Mouse (Mus musculus): ENCODE results near the gene Ppara. TPM values are rescaled to one million over a fixed set of nuclear protein-coding genes. Genes with fewer than 3 reads are reported as not detected.

Ppara gene
- polyA plus RNA-seq, 1 experiment from 2014 or later = 0.78 TPM

- H3K36me3 ChIP-seq = no peaks in the 10 kb centered on the region
- WGBS = 92% methylated on average over 5 of the region's 5 CpGs
- no peaks in the 10 kb centered on the region for H3K9me3 ChIP-seq (replicated peaks)
- peaks cover 73% of the 10 kb centered on the region for H3K27me3 ChIP-seq (ENCODE audit: low read depth, poor library complexity, severe bottlenecking)
- no peak for DNase-seq (ENCODE audit: low spot score)
- no peak overlapping the region for H3K27ac ChIP-seq (replicated peaks)
- no peak overlapping the region for H3K4me3 ChIP-seq
- 0 out of 2 replicates have a peak, but pooled peaks cover 3% of the 10 kb centered on the region for H3K4me1 ChIP-seq
Observed at GRCm38 (mm10) chr15:85699452-85699851, 35.3 kb upstream of the Ppara start.

- DNase-seq (ENCODE audit: low spot score) = no peak
- no peak overlapping the region for H3K4me3 ChIP-seq
- WGBS = 95% methylated on average over 13 of the region's 13 CpGs
- no peaks in the 10 kb centered on the region for H3K36me3 ChIP-seq
- 0 out of 2 replicates have a peak, but pooled peaks cover 3% of the 10 kb centered on the region for H3K4me1 ChIP-seq
- H3K27ac ChIP-seq (replicated peaks) = 0 out of 2 replicates have a peak overlapping the region, but pooled peaks have one; percentile 13
- no peaks in the 10 kb centered on the region for H3K9me3 ChIP-seq (replicated peaks)
- peaks cover 74% of the 10 kb centered on the region for H3K27me3 ChIP-seq (ENCODE audit: low read depth, poor library complexity, severe bottlenecking)
Observed at GRCm38 (mm10) chr15:85699862-85700501, 34.8 kb upstream of the Ppara start.

- no peak for DNase-seq (ENCODE audit: low spot score)
- 84% methylated on average over 9 of the region's 9 CpGs for WGBS
- Histone ChIP-seq H3K9me3 (replicated peaks) (no peaks in the 10 kb centered on the region), H3K4me1 (0 out of 2 replicates have a peak, but pooled peaks cover 3% of the 10 kb centered on the region), H3K36me3 (no peaks in the 10 kb centered on the region), H3K27ac (replicated peaks) (no peak overlapping the region), H3K27me3 (ENCODE audit: low read depth, poor library complexity, severe bottlenecking) (peaks cover 74% of the 10 kb centered on the region), H3K4me3 (no peak overlapping the region)
Observed at GRCm38 (mm10) chr15:85700716-85701115, 34.1 kb upstream of the Ppara start.

- no peak overlapping the region for H3K4me3 ChIP-seq
- 81% methylated on average over 10 of the region's 10 CpGs for WGBS
- peaks cover 72% of the 10 kb centered on the region for H3K27me3 ChIP-seq (ENCODE audit: low read depth, poor library complexity, severe bottlenecking)
- H3K27ac ChIP-seq (replicated peaks) = no peak overlapping the region
- no peak for DNase-seq (ENCODE audit: low spot score)
- H3K36me3 ChIP-seq = no peaks in the 10 kb centered on the region
- 0 out of 2 replicates have a peak, but pooled peaks cover 3% of the 10 kb centered on the region for H3K4me1 ChIP-seq
- no peaks in the 10 kb centered on the region for H3K9me3 ChIP-seq (replicated peaks)
Observed at GRCm38 (mm10) chr15:85701128-85701930, 33.5 kb upstream of the Ppara start.

- Histone ChIP-seq H3K27me3 (ENCODE audit: low read depth, poor library complexity, severe bottlenecking) (peaks cover 76% of the 10 kb centered on the region), H3K27ac (replicated peaks) (no peak overlapping the region), H3K4me3 (no peak overlapping the region), H3K9me3 (replicated peaks) (no peaks in the 10 kb centered on the region), H3K36me3 (no peaks in the 10 kb centered on the region), H3K4me1 (0 out of 2 replicates have a peak, but pooled peaks cover 3% of the 10 kb centered on the region)
- DNase-seq (ENCODE audit: low spot score) = no peak
- WGBS = 91% methylated on average over 13 of the region's 13 CpGs
Observed at GRCm38 (mm10) chr15:85702411-85702951, 32.3 kb upstream of the Ppara start.

GRCm38 (mm10) chr15:85703194-85703641 lies 31.6 kb upstream of the Ppara start:
- Histone ChIP-seq H3K9me3 (replicated peaks) (no peaks in the 10 kb centered on the region), H3K27ac (replicated peaks) (no peak overlapping the region), H3K4me1 (0 out of 2 replicates have a peak, but pooled peaks cover 3% of the 10 kb centered on the region), H3K27me3 (ENCODE audit: low read depth, poor library complexity, severe bottlenecking) (peaks cover 79% of the 10 kb centered on the region), H3K36me3 (no peaks in the 10 kb centered on the region), H3K4me3 (no peak overlapping the region)
- WGBS = 82% methylated on average over 10 of the region's 11 CpGs
- DNase-seq (ENCODE audit: low spot score) = no peak

GRCm38 (mm10) chr15:85703858-85704257 lies 30.9 kb upstream of the Ppara start:
- 89% methylated on average over 4 of the region's 4 CpGs for WGBS
- Histone ChIP-seq H3K36me3 (no peaks in the 10 kb centered on the region), H3K9me3 (replicated peaks) (no peaks in the 10 kb centered on the region), H3K27ac (replicated peaks) (no peak overlapping the region), H3K27me3 (ENCODE audit: low read depth, poor library complexity, severe bottlenecking) (peaks cover 85% of the 10 kb centered on the region), H3K4me3 (no peak overlapping the region), H3K4me1 (0 out of 2 replicates have a peak, but pooled peaks cover 3% of the 10 kb centered on the region)
- no peak for DNase-seq (ENCODE audit: low spot score)

GRCm38 (mm10) chr15:85704341-85705012 lies 30.3 kb upstream of the Ppara start:
- WGBS = 81% methylated on average over 8 of the region's 8 CpGs
- Histone ChIP-seq H3K27ac (replicated peaks) (no peak overlapping the region), H3K9me3 (replicated peaks) (no peaks in the 10 kb centered on the region), H3K4me3 (no peak overlapping the region), H3K27me3 (ENCODE audit: low read depth, poor library complexity, severe bottlenecking) (peaks cover 89% of the 10 kb centered on the region), H3K4me1 (0 out of 2 replicates have a peak, but pooled peaks cover 3% of the 10 kb centered on the region), H3K36me3 (no peaks in the 10 kb centered on the region)
- no peak for DNase-seq (ENCODE audit: low spot score)

GRCm38 (mm10) chr15:85705013-85705528 lies 29.7 kb upstream of the Ppara start:
- no peak overlapping the region for H3K27ac ChIP-seq (replicated peaks)
- H3K4me3 ChIP-seq = no peak overlapping the region
- 90% methylated on average over 9 of the region's 9 CpGs for WGBS
- no peak for DNase-seq (ENCODE audit: low spot score)
- no peaks in the 10 kb centered on the region for H3K36me3 ChIP-seq
- no peaks in the 10 kb centered on the region for H3K9me3 ChIP-seq (replicated peaks)
- H3K4me1 ChIP-seq = 0 out of 2 replicates have a peak, but pooled peaks cover 3% of the 10 kb centered on the region
- H3K27me3 ChIP-seq (ENCODE audit: low read depth, poor library complexity, severe bottlenecking) = peaks cover 86% of the 10 kb centered on the region

- H3K27me3 ChIP-seq (ENCODE audit: low read depth, poor library complexity, severe bottlenecking) = peaks cover 85% of the 10 kb centered on the region
Observed at GRCm38 (mm10) chr15:85705566-85706332, 29.0 kb upstream of the Ppara start.

GRCm38 (mm10) chr15:85706527-85706926 lies 28.3 kb upstream of the Ppara start:
- H3K36me3 ChIP-seq = no peaks in the 10 kb centered on the region

More at GRCm38 (mm10) chr15:85705566-85706332, 29.0 kb upstream of the Ppara start:
- no peak overlapping the region for H3K27ac ChIP-seq (replicated peaks)
- WGBS = 81% methylated on average over 13 of the region's 13 CpGs
- H3K4me1 ChIP-seq = 0 out of 2 replicates have a peak, but pooled peaks cover 3% of the 10 kb centered on the region
- H3K36me3 ChIP-seq = no peaks in the 10 kb centered on the region
- no peak for DNase-seq (ENCODE audit: low spot score)
- no peak overlapping the region for H3K4me3 ChIP-seq
- no peaks in the 10 kb centered on the region for H3K9me3 ChIP-seq (replicated peaks)

More at GRCm38 (mm10) chr15:85706527-85706926, 28.3 kb upstream of the Ppara start:
- Histone ChIP-seq H3K4me1 (0 out of 2 replicates have a peak, but pooled peaks cover 3% of the 10 kb centered on the region), H3K27ac (replicated peaks) (no peak overlapping the region), H3K9me3 (replicated peaks) (no peaks in the 10 kb centered on the region), H3K27me3 (ENCODE audit: low read depth, poor library complexity, severe bottlenecking) (peaks cover 85% of the 10 kb centered on the region), H3K4me3 (no peak overlapping the region)
- DNase-seq (ENCODE audit: low spot score) = no peak
- 91% methylated on average over 8 of the region's 8 CpGs for WGBS
